Mouse (Mus musculus) hindbrain, embryonic 13.5 days (tissue): ENCODE results near the gene Gm20458. TPM values are rescaled to one million over a fixed set of nuclear protein-coding genes. Genes with fewer than 3 reads are reported as not detected.

ENCODE experiments used
- ATAC-seq: fragments of 200-750 bp; cut with Nextera tagmentation; 2 replicates; pipeline ENCODE4 v1.8.0; 2017; ENCODE audit warnings: moderate TSS enrichment; ENCODE audit not compliant: low FRiP score
- H3K27ac ChIP-seq: fragments of 300-500 bp; sonication (generic); 2 replicates; pipeline ENCODE4 v1.5.1; 2015; ENCODE audit warnings: inconsistent platforms, mild to moderate bottlenecking, moderate library complexity
- H3K27me3 ChIP-seq: fragments of 300-500 bp; sonication (generic); 2 replicates; pipeline ENCODE4 v1.6.1; 2015; ENCODE audit warnings: mild to moderate bottlenecking, inconsistent platforms
- H3K36me3 ChIP-seq: fragments of 300-500 bp; sonication (generic); 2 replicates; pipeline ENCODE4 v1.6.1; 2015; ENCODE audit warnings: mild to moderate bottlenecking, inconsistent platforms
- H3K4me1 ChIP-seq: fragments of 300-500 bp; sonication (generic); replicated peaks from 2 replicates; pipeline ENCODE4 v1.6.1; 2015; ENCODE audit warnings: inconsistent platforms
- H3K4me2 ChIP-seq: fragments of 300-500 bp; sonication (generic); 2 replicates; pipeline ENCODE4 v1.6.1; 2015; ENCODE audit warnings: inconsistent platforms, mild to moderate bottlenecking, moderate library complexity
- H3K4me3 ChIP-seq: fragments of 300-500 bp; sonication (generic); 2 replicates; pipeline ENCODE4 v1.5.1; 2015; ENCODE audit warnings: mild to moderate bottlenecking, inconsistent platforms
- H3K9ac ChIP-seq: fragments of 300-500 bp; sonication (generic); 2 replicates; pipeline ENCODE4 v1.6.1; 2015; ENCODE audit warnings: mild to moderate bottlenecking, inconsistent platforms
- H3K9me3 ChIP-seq: fragments of 300-500 bp; sonication (generic); 2 replicates; pipeline ENCODE4 v1.6.1; 2016; ENCODE audit warnings: inconsistent platforms
- WGBS: fragments of 180-500 bp; shearing (Covaris S2); methylation state at CpG from one replicate; pipeline ENCODE4 v1.1.7; 2015; 5-methylcytosine and 5-hydroxymethylcytosine counted together
- polyA plus RNA-seq: library from polyadenylated mRNA; unstranded; fragments of >200 nt; fragmentation: Nextera tagmentation; extraction: Ambion mirVana; gene quantifications from 2 replicates; pipeline ENCODE4 v1.2.1, GENCODE M21; 2015

Gene Gm20458
- polyA plus RNA-seq, 1 experiment from 2014 or later, result 5.9 TPM

DNA sequence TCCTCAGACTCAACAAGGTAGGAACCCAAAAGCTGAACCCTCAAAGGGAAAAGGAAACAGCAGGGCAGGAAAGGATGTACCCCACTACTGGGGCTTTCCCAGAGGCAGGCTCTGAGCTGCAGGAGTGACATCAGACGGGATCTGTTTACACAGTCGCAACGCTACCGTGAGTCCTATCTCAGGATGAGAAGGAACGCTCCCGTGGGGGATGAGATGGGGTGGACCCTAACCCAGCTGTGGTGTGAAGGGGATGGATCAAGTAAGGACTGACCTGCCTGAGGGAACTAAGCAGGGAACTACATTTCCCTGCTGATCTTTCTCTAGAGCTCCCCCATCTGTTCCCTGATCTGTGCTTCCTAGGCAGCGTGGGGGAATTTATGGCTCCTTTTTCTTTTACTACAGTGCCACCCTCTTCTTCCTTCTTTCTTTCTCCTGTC lies 3.9 kb upstream of the Gm20458 start, which contains the start of gene Sys1:
Gene Sys1, plus strand, starts transcription at position 101 of the 437 bp plus-strand sequence.
- peak within 1 kb of the TSS; percentile 62; the same call in 1 of the 2 replicates for H3K9ac ChIP-seq
- peaks cover 14% of the 10 kb centered on the region for H3K4me1 ChIP-seq
- peak within 1 kb of the TSS; percentile 44; the same call in 1 of the 2 replicates for H3K27ac ChIP-seq
- H3K27me3 ChIP-seq, result no peaks in the 10 kb centered on the region
- H3K4me2 ChIP-seq, result peak within 1 kb of the TSS; percentile 35
- H3K36me3 ChIP-seq, result no peaks in the 10 kb centered on the region
- ATAC-seq, result no peak
- H3K4me3 ChIP-seq, result peak within 1 kb of the TSS; percentile 20
- no peaks in the 10 kb centered on the region for H3K9me3 ChIP-seq
- WGBS, result 3% methylated on average over 7 of the region's 7 CpGs

DNA sequence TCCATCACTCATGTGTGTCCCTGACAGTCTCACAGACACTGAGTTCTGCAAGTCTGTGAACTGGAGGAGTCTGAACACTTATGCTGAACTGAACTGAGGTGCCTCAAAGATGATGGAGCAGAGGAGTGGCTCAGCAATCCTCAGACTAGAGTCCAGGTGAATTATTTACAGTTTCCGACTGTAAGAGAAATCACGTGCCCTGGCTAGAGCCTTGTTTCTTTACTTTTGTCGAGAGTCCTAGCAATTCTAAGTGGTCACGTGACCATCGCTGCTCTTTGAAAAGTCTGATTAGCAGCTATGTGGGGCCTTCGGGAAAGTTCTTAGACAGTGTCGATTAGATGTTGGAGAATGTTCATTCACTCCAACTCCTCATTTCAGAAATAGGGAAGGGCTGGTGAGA lies 2.8 kb upstream of the Gm20458 start:
- no peak overlapping the region for H3K4me2 ChIP-seq
- no peaks in the 10 kb centered on the region for H3K9me3 ChIP-seq
- peaks cover 2% of the 10 kb centered on the region for H3K36me3 ChIP-seq
- H3K4me3 ChIP-seq, result no peak overlapping the region
- WGBS, result 64% methylated on average over 7 of the region's 7 CpGs
- ATAC-seq, result no peak
- H3K27me3 ChIP-seq, result no peaks in the 10 kb centered on the region
- 0 out of 2 replicates have a peak overlapping the region, but pooled peaks have one; percentile 24 for H3K9ac ChIP-seq
- peaks cover 24% of the 10 kb centered on the region for H3K4me1 ChIP-seq
- no peak overlapping the region for H3K27ac ChIP-seq

- WGBS, result 93% methylated on average over 8 of the region's 8 CpGs
- Histone ChIP-seq H3K27me3 (no peaks in the 10 kb centered on the region), H3K36me3 (peaks cover 8% of the 10 kb centered on the region), H3K27ac (no peak overlapping the region), H3K9ac (no peak overlapping the region), H3K4me3 (no peak overlapping the region), H3K4me1 (peaks cover 28% of the 10 kb centered on the region), H3K4me2 (no peak overlapping the region), H3K9me3 (no peaks in the 10 kb centered on the region)
- no peak for ATAC-seq
These were observed 2.2 kb upstream of the Gm20458 start for GRCm38 (mm10) chr2:164458535-164458934.

- ATAC-seq, result no peak
- Histone ChIP-seq H3K4me1 (peaks cover 20% of the 10 kb centered on the region), H3K27ac (no peak overlapping the region), H3K9ac (no peak overlapping the region), H3K27me3 (no peaks in the 10 kb centered on the region), H3K4me3 (no peak overlapping the region), H3K4me2 (no peak overlapping the region), H3K9me3 (no peaks in the 10 kb centered on the region), H3K36me3 (peaks cover 71% of the 10 kb centered on the region)
These were observed 4.4 kb downstream of the Gm20458 start for GRCm38 (mm10) chr2:164465161-164465560.

DNA sequence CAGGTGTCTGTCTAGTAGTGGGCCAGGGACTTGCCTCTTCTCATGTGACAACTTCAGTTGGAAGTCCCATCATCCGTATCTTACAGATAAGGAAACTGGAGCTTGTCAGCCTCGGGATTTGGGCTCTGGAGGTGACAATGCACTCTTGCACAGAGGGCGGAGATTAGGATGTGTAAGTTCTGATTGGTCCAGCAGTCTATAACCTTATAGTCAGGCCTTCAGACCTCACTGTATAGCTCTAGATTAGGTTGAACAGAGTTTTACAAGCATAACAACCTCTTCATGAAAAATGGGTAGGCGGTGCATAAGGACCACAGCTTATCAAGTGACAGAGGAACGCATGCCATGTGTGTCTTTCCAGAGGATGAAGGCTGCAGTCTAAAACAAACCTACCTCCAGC lies 6.0 kb downstream of the Gm20458 start:
- no peak for ATAC-seq
- H3K9me3 ChIP-seq, result no peaks in the 10 kb centered on the region
- H3K27me3 ChIP-seq, result no peaks in the 10 kb centered on the region
- H3K27ac ChIP-seq, result no peak overlapping the region
- H3K4me1 ChIP-seq, result peaks cover 15% of the 10 kb centered on the region
- H3K9ac ChIP-seq, result no peak overlapping the region
- H3K4me3 ChIP-seq, result no peak overlapping the region
- H3K4me2 ChIP-seq, result no peak overlapping the region
- WGBS, result 92% methylated on average over 5 of the region's 5 CpGs
- H3K36me3 ChIP-seq, result peaks cover 81% of the 10 kb centered on the region

- no peak overlapping the region for H3K4me2 ChIP-seq
- H3K4me1 ChIP-seq, result no peaks in the 10 kb centered on the region
- H3K9me3 ChIP-seq, result no peaks in the 10 kb centered on the region
- 32% methylated on average over 10 of the region's 10 CpGs for WGBS
- no peak for ATAC-seq
- H3K27ac ChIP-seq, result no peak overlapping the region
- H3K36me3 ChIP-seq, result peaks cover 79% of the 10 kb centered on the region
- no peaks in the 10 kb centered on the region for H3K27me3 ChIP-seq
- no peak overlapping the region for H3K9ac ChIP-seq
- H3K4me3 ChIP-seq, result no peak overlapping the region
These were observed 9.5 kb downstream of the Gm20458 start for GRCm38 (mm10) chr2:164470254-164470653.

- no peak for ATAC-seq
- H3K27me3 ChIP-seq, result no peaks in the 10 kb centered on the region
- H3K36me3 ChIP-seq, result peaks cover 69% of the 10 kb centered on the region
- no peaks in the 10 kb centered on the region for H3K4me1 ChIP-seq
- H3K9ac ChIP-seq, result no peak within 1 kb of the TSS
- H3K9me3 ChIP-seq, result no peaks in the 10 kb centered on the region
- no peak within 1 kb of the TSS for H3K27ac ChIP-seq
- 89% methylated on average over 6 of the region's 6 CpGs for WGBS
- no peak within 1 kb of the TSS for H3K4me3 ChIP-seq
- no peak within 1 kb of the TSS for H3K4me2 ChIP-seq
These were observed 12.9 kb downstream of the Gm20458 start, which contains the start of gene Trp53tg5 for GRCm38 (mm10) chr2:164473624-164474023. TSS of gene Trp53tg5 (minus strand) at chr2:164473724.

DNA sequence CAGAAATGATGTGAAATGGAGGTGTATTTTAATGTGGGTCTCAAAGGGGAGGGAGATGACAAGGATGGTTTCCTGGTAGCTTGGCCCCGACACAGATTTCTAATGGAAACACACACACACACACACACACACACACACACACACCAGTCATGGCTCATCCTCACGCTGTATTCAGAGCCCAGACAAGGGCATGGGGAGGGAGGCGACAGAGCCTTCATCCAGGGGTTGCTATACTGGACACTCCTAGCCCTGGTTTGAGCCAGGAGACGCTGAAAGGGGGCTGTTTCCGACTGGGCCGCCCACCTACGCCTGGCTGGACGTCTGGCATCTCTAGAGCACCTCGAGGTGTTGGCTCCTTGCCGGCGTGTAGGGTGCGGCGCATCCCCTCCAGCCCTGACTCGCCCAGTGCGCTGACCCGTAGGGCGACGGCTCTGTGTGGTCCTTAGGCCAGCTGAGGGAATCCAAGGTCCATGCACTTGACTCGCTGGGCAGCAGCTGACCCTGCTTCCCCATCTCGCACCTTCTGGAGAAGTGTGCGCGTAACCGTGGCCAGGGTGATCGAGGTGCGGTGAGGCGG lies 25.0 kb downstream of the Gm20458 start, which contains the start of gene Dbndd2:
Gene Dbndd2, plus strand, starts transcription at position 426 of the 577 bp plus-strand sequence.
- peak within 1 kb of the TSS; percentile 100 for H3K4me2 ChIP-seq
- H3K9me3 ChIP-seq, result no peaks in the 10 kb centered on the region
- peaks cover 16% of the 10 kb centered on the region for H3K4me1 ChIP-seq
- peaks cover 12% of the 10 kb centered on the region for H3K36me3 ChIP-seq
- WGBS, result under 1% methylated on average over 25 of the region's 26 CpGs
- peak within 1 kb of the TSS; percentile 77 for H3K4me3 ChIP-seq
- no peak within 1 kb of the TSS; the same call in 1 of the 2 replicates for H3K27ac ChIP-seq
- peak; percentile 79 for ATAC-seq
- H3K27me3 ChIP-seq, result peaks cover 47% of the 10 kb centered on the region
- peak within 1 kb of the TSS; percentile 79 for H3K9ac ChIP-seq

GRCm38 (mm10) chr2:164486258-164487114 lies 25.7 kb downstream of the Gm20458 start:
- Histone ChIP-seq H3K4me3 (peak overlapping the region; percentile 77), H3K4me1 (peaks cover 16% of the 10 kb centered on the region), H3K36me3 (peaks cover 15% of the 10 kb centered on the region), H3K9ac (peak overlapping the region; percentile 79), H3K9me3 (no peaks in the 10 kb centered on the region), H3K27me3 (peaks cover 47% of the 10 kb centered on the region), H3K27ac (no peak overlapping the region; the same call in 1 of the 2 replicates), H3K4me2 (peak overlapping the region; percentile 100)
- whole genome bisulfite sequencing, result under 1% methylated on average over 48 of the region's 90 CpGs
- peak; percentile 72 for ATAC-seq

GRCm38 (mm10) chr2:164487115-164487527 lies 26.4 kb downstream of the Gm20458 start:
- peak overlapping the region; percentile 100 for H3K4me2 ChIP-seq
- H3K4me1 ChIP-seq, result peaks cover 16% of the 10 kb centered on the region
- ATAC-seq, result peak; percentile 10; the same call in 1 of the 2 replicates
- WGBS, result 9% methylated on average over 11 of the region's 11 CpGs
- no peaks in the 10 kb centered on the region for H3K9me3 ChIP-seq
- no peak overlapping the region for H3K27ac ChIP-seq
- H3K9ac ChIP-seq, result peak overlapping the region; percentile 79
- peak overlapping the region; percentile 77 for H3K4me3 ChIP-seq
- peaks cover 15% of the 10 kb centered on the region for H3K36me3 ChIP-seq
- peaks cover 47% of the 10 kb centered on the region for H3K27me3 ChIP-seq

DNA sequence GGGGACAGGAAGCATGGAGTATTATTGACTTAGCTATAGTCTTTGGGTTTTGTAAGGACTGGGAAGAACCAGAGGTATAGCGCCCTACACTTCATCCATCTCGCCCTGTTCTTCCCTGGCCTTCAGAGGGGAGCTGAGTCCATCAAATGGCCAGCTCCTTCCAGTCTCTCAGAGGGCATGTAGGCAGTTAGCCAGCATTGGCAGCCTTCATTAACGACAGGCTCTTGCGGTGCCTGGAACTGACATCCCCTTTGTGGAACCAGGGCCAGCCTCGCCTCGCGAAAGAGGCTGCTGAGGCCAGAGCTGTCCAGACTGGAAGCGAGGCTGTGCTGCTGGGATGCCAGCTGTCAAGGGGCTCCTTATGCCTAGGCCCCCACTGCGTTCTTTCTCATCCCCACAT lies 27.0 kb downstream of the Gm20458 start:
- Histone ChIP-seq H3K9ac (no peak overlapping the region), H3K9me3 (no peaks in the 10 kb centered on the region), H3K27me3 (peaks cover 47% of the 10 kb centered on the region), H3K4me3 (no peak overlapping the region), H3K4me1 (peaks cover 16% of the 10 kb centered on the region), H3K27ac (no peak overlapping the region), H3K4me2 (no peak overlapping the region), H3K36me3 (peaks cover 15% of the 10 kb centered on the region)
- no peak for ATAC-seq
- 61% methylated on average over 9 of the region's 9 CpGs for WGBS

GRCm38 (mm10) chr2:164494126-164494525 lies 33.4 kb downstream of the Gm20458 start:
- WGBS, result 48% methylated on average over 2 of the region's 2 CpGs
- no peak for ATAC-seq
- Histone ChIP-seq H3K4me2 (no peak overlapping the region), H3K9me3 (no peaks in the 10 kb centered on the region), H3K27me3 (no peaks in the 10 kb centered on the region), H3K36me3 (peaks cover 17% of the 10 kb centered on the region), H3K9ac (no peak overlapping the region), H3K27ac (no peak overlapping the region), H3K4me3 (no peak overlapping the region), H3K4me1 (peaks cover 19% of the 10 kb centered on the region)
